Mouse (Mus musculus) ES-E14 (cell line): ENCODE measurements around the gene Foxn3.

Source experiments
- CHD2 ChIP-seq: IDR thresholded peaks from 2 replicates; pipeline ENCODE4 v1.6.1; 2014; ENCODE audit warnings: mild to moderate bottlenecking, low read depth, low read length, inconsistent platforms
- HCFC1 ChIP-seq: IDR thresholded peaks from 2 replicates; pipeline ENCODE4 v1.6.1; 2012; ENCODE audit warnings: low read length, inconsistent platforms, borderline replicate concordance; ENCODE audit not compliant: insufficient read depth
- ZC3H11A ChIP-seq: IDR thresholded peaks from 2 replicates; pipeline ENCODE4 v1.6.1; 2012; ENCODE audit warnings: low read depth, mild to moderate bottlenecking, inconsistent platforms, low read length, borderline replicate concordance

- no peak for TF ChIP-seq CHD2
- TF ChIP-seq HCFC1, result no peak
- no peak for TF ChIP-seq ZC3H11A
Observed at GRCm38 (mm10) chr12:99333304-99333968, 229.9 kb downstream of the Foxn3 start.
